Mouse (Mus musculus) MEL (cell line): ENCODE results near the gene Kmo. TPM values are rescaled to one million over a fixed set of nuclear protein-coding genes. Genes with fewer than 3 reads are reported as not detected.
A peak's percentile ranks its signal among the peaks of the same experiment; 100 is the strongest.

Source experiments
- DNase-seq: peaks from one replicate; pipeline ENCODE4 v3.0.0; 2011; ENCODE audit warnings: low read depth, low spot score
- H3K27ac ChIP-seq: 2 replicates; pipeline ENCODE4 v1.5.1; 2012; ENCODE audit warnings: low read depth, mild to moderate bottlenecking, control low read depth, low read length, moderate library complexity; ENCODE audit not compliant: control insufficient read depth
- H3K27me3 ChIP-seq, 2 experiments: fragments of 150-350 bp in 1 of 2; sonication (generic) in 1 of 2; 2 replicates each; pipeline ENCODE4 v1.6.1; 2012; ENCODE audit warnings: low read length in 2 of 2, mild to moderate bottlenecking in 2 of 2, improper control_type of control experiment in 1 of 2, moderate library complexity in 1 of 2; ENCODE audit not compliant: insufficient read depth in 2 of 2, control insufficient read depth in 1 of 2
- H3K36me3 ChIP-seq, 2 experiments: 2 replicates each; pipeline ENCODE4 v1.6.1; 2012 to 2014; ENCODE audit warnings: low read length in 2 of 2, improper control_type of control experiment in 1 of 2, inconsistent platforms in 1 of 2, mild to moderate bottlenecking in 1 of 2; ENCODE audit not compliant: insufficient read depth in 2 of 2, control insufficient read depth in 1 of 2
- H3K4me1 ChIP-seq, 2 experiments: fragments of 150-350 bp in 1 of 2; sonication (generic) in 1 of 2; 2 replicates each; pipeline ENCODE4 v1.6.1; 2012; ENCODE audit warnings: low read length in 2 of 2, improper control_type of control experiment in 1 of 2, mild to moderate bottlenecking in 1 of 2; ENCODE audit not compliant: insufficient read depth in 2 of 2, control insufficient read depth in 1 of 2
- H3K4me3 ChIP-seq, 2 experiments: fragments of 150-350 bp in 1 of 2; sonication (generic) in 1 of 2; 2 replicates each; pipeline ENCODE4 v1.5.1; 2012; ENCODE audit warnings: low read depth in 2 of 2, low read length in 2 of 2, mild to moderate bottlenecking in 2 of 2, moderate library complexity in 2 of 2, control low read depth in 1 of 2, improper control_type of control experiment in 1 of 2; ENCODE audit not compliant: control insufficient read depth in 1 of 2, insufficient read depth in 1 of 2
- H3K79me2 ChIP-seq: 2 replicates; pipeline ENCODE4 v1.6.1; 2012; ENCODE audit warnings: mild to moderate bottlenecking, low read length, moderate library complexity; ENCODE audit not compliant: control insufficient read depth, poor library complexity, insufficient read depth
- H3K9ac ChIP-seq: 2 replicates; pipeline ENCODE4 v1.6.1; 2012; ENCODE audit warnings: low read depth, mild to moderate bottlenecking, control low read depth, low read length, moderate library complexity; ENCODE audit not compliant: control insufficient read depth, poor library complexity, severe bottlenecking
- H3K9me3 ChIP-seq: fragments of 150-350 bp; sonication (generic); replicated peaks from 2 replicates; pipeline ENCODE4 v1.6.1; 2012; ENCODE audit warnings: mild to moderate bottlenecking, low read length, improper control_type of control experiment, moderate library complexity; ENCODE audit not compliant: insufficient read depth
- BHLHE40 ChIP-seq: IDR thresholded peaks from 2 replicates; pipeline ENCODE4 v1.6.1; 2012; ENCODE audit warnings: low read depth, mild to moderate bottlenecking, inconsistent platforms, low read length, improper control_type of control experiment, borderline replicate concordance
- CHD1 ChIP-seq: IDR thresholded peaks from 2 replicates; pipeline ENCODE4 v1.6.1; 2012; ENCODE audit warnings: low read depth, mild to moderate bottlenecking, inconsistent platforms, low read length, improper control_type of control experiment
- CHD2 ChIP-seq: IDR thresholded peaks from 2 replicates; pipeline ENCODE4 v1.6.1; 2011; ENCODE audit warnings: low read length, improper control_type of control experiment
- CTCF ChIP-seq, 3 experiments: IDR thresholded peaks in 2 of 3; conservative IDR thresholded peaks in 1 of 3; 2 replicates each; pipeline ENCODE4 v1.5.1; 2011 to 2012; ENCODE audit warnings: low read length in 3 of 3, low read depth in 2 of 3, mild to moderate bottlenecking in 2 of 3, improper control_type of control experiment in 1 of 3, inconsistent platforms in 1 of 3, mixed read lengths in 1 of 3, moderate library complexity in 1 of 3; ENCODE audit not compliant: control insufficient read depth in 1 of 3, insufficient read depth in 1 of 3, poor library complexity in 1 of 3, severe bottlenecking in 1 of 3
- E2F4 ChIP-seq: IDR thresholded peaks from 2 replicates; pipeline ENCODE4 v1.6.1; 2011; ENCODE audit warnings: low read depth, low read length, improper control_type of control experiment, borderline replicate concordance
- EP300 ChIP-seq, 2 experiments: IDR thresholded peaks; 2 replicates each; pipeline ENCODE4 v1.6.1; 2011; ENCODE audit warnings: improper control_type of control experiment in 2 of 2, low read length in 2 of 2, low read depth in 1 of 2, mild to moderate bottlenecking in 1 of 2
- ETS1 ChIP-seq: IDR thresholded peaks from 2 replicates; pipeline ENCODE4 v1.6.1; 2012; ENCODE audit warnings: low read depth, mild to moderate bottlenecking, inconsistent platforms, low read length, improper control_type of control experiment, moderate library complexity
- GABPA ChIP-seq: IDR thresholded peaks from 2 replicates; pipeline ENCODE4 v1.6.1; 2012; ENCODE audit warnings: low read depth, mild to moderate bottlenecking, inconsistent platforms, low read length, improper control_type of control experiment, moderate library complexity
- GATA1 ChIP-seq: IDR thresholded peaks from 2 replicates; pipeline ENCODE4 v1.6.1; 2011; ENCODE audit warnings: low read depth, low read length, improper control_type of control experiment
- HCFC1 ChIP-seq: IDR thresholded peaks from 2 replicates; pipeline ENCODE4 v1.6.1; 2012; ENCODE audit warnings: low read depth, mild to moderate bottlenecking, inconsistent platforms, low read length, improper control_type of control experiment, moderate library complexity
- JUND ChIP-seq: IDR thresholded peaks from 2 replicates; pipeline ENCODE4 v1.6.1; 2011; ENCODE audit warnings: low read depth, mild to moderate bottlenecking, improper control_type of control experiment, low read length
- KAT2A ChIP-seq: conservative IDR thresholded peaks from 2 replicates; pipeline ENCODE4 v1.6.1; 2012; ENCODE audit warnings: low read depth, low read length, improper control_type of control experiment, inconsistent platforms
- MAFK ChIP-seq: IDR thresholded peaks from 2 replicates; pipeline ENCODE4 v1.6.1; 2011; ENCODE audit warnings: low read depth, mild to moderate bottlenecking, low read length, improper control_type of control experiment, borderline replicate concordance
- MAX ChIP-seq: IDR thresholded peaks from 2 replicates; pipeline ENCODE4 v1.6.1; 2011; ENCODE audit warnings: low read length, improper control_type of control experiment
- MAZ ChIP-seq: IDR thresholded peaks from 2 replicates; pipeline ENCODE4 v1.6.1; 2012; ENCODE audit warnings: low read depth, mild to moderate bottlenecking, inconsistent platforms, low read length, improper control_type of control experiment
- MEF2A ChIP-seq: IDR thresholded peaks from 2 replicates; pipeline ENCODE4 v1.6.1; 2014; ENCODE audit warnings: low read depth, mild to moderate bottlenecking, inconsistent platforms, low read length, improper control_type of control experiment; ENCODE audit not compliant: poor library complexity, insufficient replicate concordance, severe bottlenecking; ENCODE audit errors: extremely low read depth
- MXI1 ChIP-seq: IDR thresholded peaks from 2 replicates; pipeline ENCODE4 v1.6.1; 2011; ENCODE audit warnings: mild to moderate bottlenecking, low read depth, low read length, improper control_type of control experiment
- MYB ChIP-seq: IDR thresholded peaks from 2 replicates; pipeline ENCODE4 v1.6.1; 2011; ENCODE audit warnings: mild to moderate bottlenecking, low read depth, low read length, improper control_type of control experiment
- MYC ChIP-seq: IDR thresholded peaks from 2 replicates; pipeline ENCODE4 v1.6.1; 2011; ENCODE audit warnings: low read depth, mild to moderate bottlenecking, low read length, improper control_type of control experiment, moderate library complexity
- NELFE ChIP-seq: IDR thresholded peaks from 2 replicates; pipeline ENCODE4 v1.6.1; 2011; ENCODE audit warnings: low read depth, low read length, improper control_type of control experiment
- NRF1 ChIP-seq: IDR thresholded peaks from 2 replicates; pipeline ENCODE4 v1.6.1; 2014; ENCODE audit warnings: low read depth, mild to moderate bottlenecking, inconsistent platforms, low read length, improper control_type of control experiment, moderate library complexity; ENCODE audit not compliant: poor library complexity, insufficient read depth, severe bottlenecking
- POLR2A ChIP-seq, 2 experiments: IDR thresholded peaks; 2 replicates each; pipeline ENCODE4 v1.6.1; 2011 to 2012; ENCODE audit warnings: low read length in 2 of 2, mild to moderate bottlenecking in 2 of 2, control low read depth in 1 of 2, improper control_type of control experiment in 1 of 2, low read depth in 1 of 2, moderate library complexity in 1 of 2; ENCODE audit not compliant: control insufficient read depth in 1 of 2, insufficient read depth in 1 of 2, poor library complexity in 1 of 2
- POLR2AphosphoS2 ChIP-seq: IDR thresholded peaks from 2 replicates; pipeline ENCODE4 v1.6.1; 2011; ENCODE audit warnings: low read length, improper control_type of control experiment
- POLR2AphosphoS5 ChIP-seq: IDR thresholded peaks from 2 replicates; pipeline ENCODE4 v1.6.1; 2012; ENCODE audit warnings: low read depth, borderline replicate concordance, mild to moderate bottlenecking, inconsistent platforms, low read length, moderate library complexity, mixed read lengths
- RCOR1 ChIP-seq: IDR thresholded peaks from 2 replicates; pipeline ENCODE4 v1.6.1; 2012; ENCODE audit warnings: low read depth, mild to moderate bottlenecking, inconsistent platforms, low read length, improper control_type of control experiment
- SIN3A ChIP-seq: IDR thresholded peaks from 2 replicates; pipeline ENCODE4 v1.6.1; 2012; ENCODE audit warnings: low read length, improper control_type of control experiment, inconsistent platforms
- SMC3 ChIP-seq: IDR thresholded peaks from 2 replicates; pipeline ENCODE4 v1.6.1; 2011; ENCODE audit warnings: low read depth, low read length, improper control_type of control experiment
- TAL1 ChIP-seq: IDR thresholded peaks from 2 replicates; pipeline ENCODE4 v1.6.1; 2012; ENCODE audit warnings: mild to moderate bottlenecking, inconsistent platforms, low read length, moderate library complexity, mixed read lengths
- TBP ChIP-seq: IDR thresholded peaks from 2 replicates; pipeline ENCODE4 v1.8.0; 2011; ENCODE audit warnings: low read depth, low read length, improper control_type of control experiment
- TCF12 ChIP-seq: IDR thresholded peaks from 2 replicates; pipeline ENCODE4 v1.6.1; 2014; ENCODE audit warnings: low read depth, mild to moderate bottlenecking, inconsistent platforms, low read length, improper control_type of control experiment, moderate library complexity
- UBTF ChIP-seq: IDR thresholded peaks from 2 replicates; pipeline ENCODE4 v1.6.1; 2012; ENCODE audit warnings: low read depth, mild to moderate bottlenecking, inconsistent platforms, low read length, improper control_type of control experiment, moderate library complexity, borderline replicate concordance; ENCODE audit not compliant: insufficient read depth
- USF1 ChIP-seq: IDR thresholded peaks from 2 replicates; pipeline ENCODE4 v1.6.1; 2014; ENCODE audit warnings: low read depth, mild to moderate bottlenecking, inconsistent platforms, low read length, improper control_type of control experiment, moderate library complexity
- USF2 ChIP-seq, 2 experiments: IDR thresholded peaks; 2 replicates each; pipeline ENCODE4 v1.6.1; 2011 to 2012; ENCODE audit warnings: improper control_type of control experiment in 2 of 2, low read length in 2 of 2, borderline replicate concordance in 1 of 2, inconsistent platforms in 1 of 2, low read depth in 1 of 2, mild to moderate bottlenecking in 1 of 2; ENCODE audit not compliant: insufficient read depth in 1 of 2
- ZC3H11A ChIP-seq: IDR thresholded peaks from 2 replicates; pipeline ENCODE4 v1.6.1; 2012; ENCODE audit warnings: low read depth, mild to moderate bottlenecking, inconsistent platforms, low read length, improper control_type of control experiment
- ZKSCAN1 ChIP-seq: IDR thresholded peaks from 2 replicates; pipeline ENCODE4 v1.6.1; 2012; ENCODE audit warnings: low read depth, mild to moderate bottlenecking, inconsistent platforms, low read length, improper control_type of control experiment, moderate library complexity
- ZMIZ1 ChIP-seq: IDR thresholded peaks from 2 replicates; pipeline ENCODE4 v1.6.1; 2012; ENCODE audit warnings: low read depth, mild to moderate bottlenecking, inconsistent platforms, low read length, improper control_type of control experiment, moderate library complexity
- ZNF384 ChIP-seq: IDR thresholded peaks from 2 replicates; pipeline ENCODE4 v1.6.1; 2012; ENCODE audit warnings: low read depth, mild to moderate bottlenecking, inconsistent platforms, low read length, improper control_type of control experiment
- polyA plus RNA-seq, 2 experiments: library from polyadenylated mRNA; stranded (reverse) in 1 of 2; unstranded in 1 of 2; fragments of >175 nt in 1 of 2; fragments of >200 nt in 1 of 2; gene quantifications; 2 replicates each; pipeline versions ENCODE4 v1.2.1 to v1.2.4; 2012; ENCODE audit warnings: low replicate concordance in 2 of 2, low read depth in 1 of 2; ENCODE audit not compliant: insufficient read length in 2 of 2, insufficient read depth in 1 of 2, missing spikeins in 1 of 2
- total RNA-seq: library from RNA; depleted of rRNA; stranded (reverse); fragments of 300-350 nt; gene quantifications from 2 replicates; pipeline ENCODE4 v1.2.3, GENCODE M21; 2012

The Kmo gene
- total and polyA plus RNA-seq, 3 experiments: 0.27 to 1.6 TPM; not detected in 1

DNA sequence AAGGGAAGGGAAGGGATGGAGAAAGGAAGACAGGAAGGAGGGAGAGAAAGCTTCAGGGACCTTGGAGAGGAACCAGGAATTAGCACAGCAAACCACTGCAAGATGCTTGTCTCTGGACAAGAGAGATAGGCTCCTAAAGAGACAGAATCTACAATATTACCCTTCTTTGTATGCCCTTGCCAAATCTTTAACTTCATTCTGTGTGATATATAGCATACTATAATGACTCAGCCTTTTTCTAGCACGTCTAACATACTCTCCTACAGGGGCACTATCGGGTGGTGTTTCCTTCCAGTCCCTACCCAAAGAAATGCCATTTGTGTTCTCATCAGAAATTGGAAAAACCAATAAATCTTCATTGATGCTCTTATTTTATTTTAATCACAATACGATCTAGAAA lies 10.9 kb downstream of the Kmo start:
- H3K4me1 ChIP-seq: peaks cover 2 to 14% of the 10 kb centered on the region in 2 experiments
- H3K4me3 ChIP-seq: peak overlapping the region in 1 of 2 experiments; percentile 79; a peak in 2 of 4 replicates
- no peak overlapping the region for H3K9ac ChIP-seq
- H3K36me3 ChIP-seq: peaks cover 0 to 9% of the 10 kb centered on the region in 2 experiments; a peak in 2 of 4 replicates
- H3K9me3 ChIP-seq: no peaks in the 10 kb centered on the region
- no peaks in the 10 kb centered on the region; the same call in 1 of the 2 replicates for H3K79me2 ChIP-seq
- no peaks in the 10 kb centered on the region for H3K27me3 ChIP-seq
- H3K27ac ChIP-seq: no peak overlapping the region; the same call in 1 of the 2 replicates
- DNase-seq: peak; percentile 65
- TF ChIP-seq SIN3A (no peak), RCOR1 (peak; percentile 72; the same call in 1 of the 2 replicates), MAX (no peak), TCF12 (peak; percentile 39; the same call in 1 of the 2 replicates), MAFK (no peak), TAL1 (peak; percentile 10; the same call in 1 of the 2 replicates), NRF1 (no peak), E2F4 (no peak), ZNF384 (no peak), BHLHE40 (no peak), ZKSCAN1 (no peak), TBP (no peak; the same call in 1 of the 2 replicates), SMC3 (no peak), CHD2 (no peak), MAZ (no peak), EP300 (IDR thresholded peaks at IDR 0.05; ENCODE audit: low read depth in 1 of 2, low read length in 2 of 2) (peak; percentile 46 to 66; a peak in 3 of 4 replicates), POLR2AphosphoS2 (no peak), USF1 (no peak), GABPA (peak; percentile 61; the same call in 1 of the 2 replicates), ZMIZ1 (no peak), USF2 (IDR thresholded peaks at IDR 0.05; ENCODE audit: borderline replicate concordance in 1 of 2, insufficient read depth in 1 of 2, low read depth in 1 of 2, low read length in 2 of 2) (no peak), POLR2AphosphoS5 (no peak), JUND (no peak), HCFC1 (no peak), MYB (no peak), CHD1 (no peak), GATA1 (peak; percentile 56), UBTF (no peak), MXI1 (0 out of 2 replicates have a peak, but pooled peaks have one; percentile 8), ZC3H11A (no peak), POLR2A (IDR thresholded peaks at IDR 0.05; ENCODE audit: control insufficient read depth in 1 of 2, insufficient read depth in 1 of 2, low read depth in 1 of 2, low read length in 2 of 2, poor library complexity in 1 of 2) (no peak), CTCF (IDR thresholded peaks at IDR 0.05 in 2 of 3, conservative IDR thresholded peaks at IDR 0.05 in 1 of 3; ENCODE audit: control insufficient read depth in 1 of 3, insufficient read depth in 1 of 3, low read depth in 2 of 3, low read length in 3 of 3, poor library complexity in 1 of 3, severe bottlenecking in 1 of 3) (no peak), ETS1 (peak; percentile 52; the same call in 1 of the 2 replicates), MYC (no peak), NELFE (no peak), MEF2A (no peak), KAT2A (no peak)
